Mouse (Mus musculus) cortical plate, adult 2 months (tissue): ENCODE data around the gene Gm6871.

Experiments
- CTCF ChIP-seq: fragments of 200-500 bp; IDR thresholded peaks from 2 replicates; pipeline ENCODE4 v1.5.1; 2011; ENCODE audit warnings: mild to moderate bottlenecking, control low read depth, low read length; ENCODE audit not compliant: insufficient read depth; ENCODE audit errors: extremely low read depth
- POLR2A ChIP-seq: fragments of 200-500 bp; IDR thresholded peaks from 2 replicates; pipeline ENCODE4 v1.6.1; 2011; ENCODE audit warnings: mild to moderate bottlenecking, low read length, control low read depth; ENCODE audit not compliant: insufficient read depth; ENCODE audit errors: extremely low read depth

DNA sequence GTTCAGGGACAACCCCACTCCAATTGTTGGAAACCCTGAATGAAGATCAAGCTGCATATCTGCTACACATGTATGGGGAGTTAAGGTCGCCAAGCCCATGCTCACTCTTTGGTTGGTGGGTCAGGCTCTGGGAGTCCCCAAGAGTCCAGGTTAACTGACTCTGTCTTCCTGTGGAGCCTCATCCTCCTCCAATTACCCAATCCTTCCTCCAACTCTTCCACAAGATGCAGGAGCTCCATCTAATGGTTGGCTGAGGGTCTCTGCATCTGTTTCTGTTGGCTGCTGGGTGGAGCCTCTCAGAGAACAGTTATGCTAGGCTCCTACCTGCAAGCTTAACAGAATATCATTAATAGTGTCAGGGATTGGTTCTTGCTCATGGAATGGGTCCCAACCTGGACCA lies 71.1 kb downstream of the Gm6871 start:
- TF ChIP-seq POLR2A = no peak
- TF ChIP-seq CTCF = no peak
